Mouse (Mus musculus) G1E-ER4 (cell line): ENCODE results near the gene Gprin1. TPM values are rescaled to one million over a fixed set of nuclear protein-coding genes. Genes with fewer than 3 reads are reported as not detected.

Experiments used
- GATA1 ChIP-seq: IDR thresholded peaks from one replicate; pipeline ENCODE4 v1.8.0; 2012; ENCODE audit warnings: low read length, inconsistent platforms
- polyA plus RNA-seq: library from polyadenylated mRNA; stranded (reverse); fragments of >175 nt; gene quantifications from 2 replicates; pipeline ENCODE4 v1.2.3, GENCODE M21; 2012

Gprin1 gene
- polyA plus RNA-seq, 1 experiment: not detected

DNA sequence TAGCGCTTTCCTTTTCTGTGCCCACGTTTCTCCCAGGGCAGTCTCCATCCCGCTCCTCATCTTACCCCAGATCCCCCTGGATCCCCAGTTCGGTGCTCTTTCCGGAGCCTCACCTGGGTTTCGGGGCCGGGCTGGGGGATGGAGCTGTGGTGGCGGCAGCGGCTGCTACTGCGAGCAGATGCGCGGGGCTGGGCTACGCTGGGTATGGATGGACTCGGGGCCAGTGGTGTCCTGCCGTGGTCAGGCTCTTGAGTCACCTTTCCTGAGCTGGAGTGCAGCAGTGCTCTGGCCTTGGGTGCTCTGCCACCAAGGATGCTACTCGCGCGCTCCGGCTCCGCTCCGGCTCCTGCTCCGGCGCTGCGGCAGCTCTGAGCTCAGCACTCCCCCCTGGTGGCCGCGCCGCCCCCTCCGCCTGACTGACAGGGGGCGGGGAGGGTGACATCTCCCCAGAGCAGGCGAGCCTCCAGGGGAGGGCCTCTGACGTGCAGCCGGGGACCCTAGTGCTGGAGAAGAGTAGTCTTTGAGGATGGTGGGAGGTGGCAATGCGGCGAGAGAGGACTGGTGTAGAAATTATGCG is 16.6 kb upstream of the Gprin1 start, which contains the start of gene Sncb:
Sncb (minus strand) TSS at position 404 of the 577 bp plus-strand sequence.
- TF ChIP-seq GATA1: no peak

DNA sequence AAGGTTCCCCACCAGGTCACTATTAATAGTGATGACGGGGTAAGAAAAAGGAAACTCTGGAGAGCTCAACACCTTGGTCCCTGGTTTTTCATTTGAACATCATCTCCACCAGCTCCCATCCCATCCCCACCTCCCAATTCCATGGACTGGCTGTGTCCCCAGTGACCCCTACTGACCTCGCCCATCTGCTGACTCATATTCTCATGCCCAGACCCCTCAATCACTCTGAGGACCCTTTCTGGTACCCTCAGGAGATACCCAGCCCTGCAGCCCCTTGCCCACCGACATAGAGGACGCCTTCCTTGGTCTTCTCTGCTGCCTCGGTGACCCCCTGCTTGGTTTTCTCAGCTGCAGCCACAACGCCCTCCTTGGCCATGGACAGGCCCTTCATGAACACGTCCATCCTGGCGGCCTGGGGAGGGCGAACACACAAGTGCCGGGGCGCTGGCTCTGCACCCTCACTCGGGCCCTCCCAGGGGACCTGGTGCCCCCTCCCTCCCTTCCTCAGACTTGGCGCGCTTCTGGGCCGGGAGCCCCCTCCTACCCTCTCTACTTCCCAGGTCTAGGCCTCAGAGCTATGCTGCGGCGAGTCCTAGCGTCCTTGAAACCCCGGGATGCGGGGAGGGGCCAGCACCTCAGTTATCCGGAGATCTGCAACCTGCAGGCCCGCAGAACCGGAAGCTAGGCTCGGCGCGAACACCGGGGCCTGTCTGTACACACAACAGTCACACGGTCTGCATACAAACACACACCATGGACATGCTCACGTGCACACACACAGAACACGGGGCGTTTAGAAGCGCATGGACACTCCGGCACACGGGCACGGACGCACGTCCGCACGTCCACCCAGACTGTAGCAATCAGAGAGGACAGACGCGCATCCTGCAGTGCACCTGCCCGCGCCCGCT is 15.9 kb upstream of the Gprin1 start:
- TF ChIP-seq GATA1: no peak

DNA sequence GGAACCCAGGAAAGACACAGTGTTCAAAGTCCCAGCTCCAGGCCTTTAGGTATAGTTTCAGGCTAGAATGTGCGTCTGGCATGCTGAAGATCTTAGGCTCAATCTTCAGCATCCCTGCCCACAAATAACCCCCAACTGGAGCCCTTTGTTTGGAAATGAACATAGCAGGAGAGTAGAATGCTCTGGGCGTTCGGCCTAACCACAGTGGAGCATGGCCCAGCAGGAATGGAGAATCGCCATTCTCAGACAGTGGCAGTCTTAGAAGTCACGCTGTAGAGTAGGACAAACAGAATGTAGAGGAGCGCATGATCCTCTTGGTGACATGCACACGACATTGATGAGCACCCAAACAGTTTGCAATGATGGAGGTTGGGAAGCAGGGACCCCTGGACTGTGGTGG is 11.2 kb upstream of the Gprin1 start:
- no peak for TF ChIP-seq GATA1

DNA sequence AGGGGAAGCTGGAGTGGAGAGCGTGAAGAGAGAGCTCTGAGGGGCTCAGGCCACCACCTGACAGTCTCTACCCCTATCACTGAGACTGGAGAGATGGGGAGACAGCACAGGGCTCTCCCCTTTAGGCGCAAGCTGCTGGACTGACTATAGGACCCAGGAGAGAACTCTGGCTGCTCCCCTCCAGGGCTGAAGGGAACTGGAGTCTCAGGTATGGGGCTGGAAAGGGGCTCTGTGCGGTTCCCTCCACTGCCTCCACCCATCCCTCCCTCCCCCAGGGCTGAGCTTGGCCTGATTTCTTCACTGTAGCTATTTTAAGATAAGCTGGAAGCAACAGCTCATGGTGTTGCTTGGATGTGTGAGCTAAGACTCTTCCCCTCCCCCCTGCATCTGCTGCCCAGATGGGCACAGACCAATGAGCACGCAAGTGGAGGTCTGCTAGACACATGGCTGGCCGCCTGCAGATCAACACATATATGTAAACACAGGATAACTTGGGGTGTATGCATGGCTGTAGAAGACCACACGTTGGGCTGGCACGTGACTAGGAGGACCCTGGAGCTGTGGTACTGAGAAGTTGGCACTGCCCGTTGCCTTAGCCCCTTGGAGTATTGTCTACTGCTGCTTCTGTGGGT is 10.6 kb upstream of the Gprin1 start:
- no peak for TF ChIP-seq GATA1

DNA sequence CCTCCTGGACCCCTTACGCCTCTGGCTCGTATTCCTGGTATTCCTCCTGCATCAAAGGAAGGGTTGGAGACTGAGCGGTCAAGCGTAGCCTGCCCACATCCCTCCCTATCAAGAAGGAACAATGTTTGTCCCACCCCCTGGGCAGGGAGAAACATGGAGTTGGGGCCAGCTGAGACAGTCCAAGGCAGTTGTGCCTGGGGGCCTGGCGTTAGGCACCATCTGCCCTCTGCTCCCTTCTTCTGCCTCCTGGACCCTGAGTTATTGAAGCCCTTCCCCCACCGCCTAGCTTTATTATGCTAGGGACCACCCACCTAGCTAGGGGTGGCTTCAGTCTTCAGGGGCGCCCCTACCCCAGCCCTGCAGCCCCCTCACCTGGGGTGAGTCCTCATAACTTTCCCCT is 9.8 kb upstream of the Gprin1 start:
- no peak for TF ChIP-seq GATA1

DNA sequence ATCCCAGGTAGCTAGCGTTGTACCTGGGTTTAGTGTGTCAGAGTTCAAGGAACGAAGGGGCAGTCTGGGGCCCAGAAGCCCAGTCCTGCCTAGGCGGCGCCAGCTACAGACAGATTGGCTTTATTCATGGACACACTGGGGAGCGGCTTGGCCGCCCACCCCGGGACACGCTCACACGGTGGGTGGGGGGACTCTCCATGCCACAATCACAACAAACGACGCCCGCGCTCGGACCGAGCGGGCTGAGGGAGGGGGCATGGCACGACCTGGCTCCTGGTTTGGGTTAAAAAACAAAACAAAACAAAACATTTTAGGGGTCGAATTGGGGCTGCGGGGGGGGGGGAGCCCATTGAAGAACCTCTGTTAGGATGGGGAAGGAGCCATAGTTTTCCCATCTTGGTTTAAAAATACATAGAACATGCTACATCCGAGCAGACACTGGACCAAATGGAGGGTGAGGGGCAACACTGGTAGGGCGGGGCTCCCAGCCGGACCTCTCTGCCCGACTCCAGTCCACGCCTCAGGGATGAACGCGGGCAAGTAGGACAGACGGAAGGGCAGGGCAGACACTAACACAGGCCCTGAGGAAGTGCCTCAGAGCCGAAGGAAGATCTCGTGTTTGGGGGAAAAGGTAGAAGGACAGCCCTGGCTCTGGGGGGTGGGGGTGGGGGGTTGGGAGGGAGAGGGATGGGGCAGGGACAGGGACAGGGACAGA is 9.2 kb upstream of the Gprin1 start:
- no peak for TF ChIP-seq GATA1

DNA sequence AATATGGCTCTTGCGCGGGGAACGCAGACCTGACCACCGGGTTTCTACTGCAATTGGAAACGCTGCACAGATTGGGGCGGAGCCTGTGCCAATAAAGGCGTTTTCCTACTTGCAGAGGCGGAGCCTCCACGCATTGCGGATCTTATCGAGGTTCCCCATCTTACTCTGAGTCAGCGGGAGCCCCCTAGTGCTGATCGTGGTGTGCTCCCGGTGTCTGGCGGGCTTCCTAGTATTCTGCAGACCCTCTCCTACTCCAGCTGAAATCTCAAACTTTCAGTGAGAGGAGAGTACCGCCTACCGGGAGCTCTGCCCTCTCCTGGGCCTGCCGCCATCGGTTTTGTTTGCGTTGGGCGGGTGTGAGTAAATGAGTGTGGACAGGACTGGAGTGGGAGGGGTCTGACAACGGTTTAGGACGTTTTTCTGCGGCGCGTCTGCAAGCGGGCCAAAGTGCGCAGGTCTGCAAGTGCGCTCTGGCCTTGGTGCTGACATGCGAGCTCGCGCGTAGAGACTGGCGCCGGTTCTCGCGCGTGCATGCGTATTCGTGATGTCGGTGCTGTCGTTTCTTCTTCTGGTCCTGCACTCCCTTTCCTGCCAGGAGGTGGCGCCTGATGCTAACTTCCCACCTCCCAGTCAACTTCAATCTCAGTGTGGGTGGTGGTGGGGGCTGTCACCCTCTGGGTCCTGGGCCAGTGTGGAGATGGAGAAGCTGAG is 8.5 kb upstream of the Gprin1 start:
- TF ChIP-seq GATA1: no peak

DNA sequence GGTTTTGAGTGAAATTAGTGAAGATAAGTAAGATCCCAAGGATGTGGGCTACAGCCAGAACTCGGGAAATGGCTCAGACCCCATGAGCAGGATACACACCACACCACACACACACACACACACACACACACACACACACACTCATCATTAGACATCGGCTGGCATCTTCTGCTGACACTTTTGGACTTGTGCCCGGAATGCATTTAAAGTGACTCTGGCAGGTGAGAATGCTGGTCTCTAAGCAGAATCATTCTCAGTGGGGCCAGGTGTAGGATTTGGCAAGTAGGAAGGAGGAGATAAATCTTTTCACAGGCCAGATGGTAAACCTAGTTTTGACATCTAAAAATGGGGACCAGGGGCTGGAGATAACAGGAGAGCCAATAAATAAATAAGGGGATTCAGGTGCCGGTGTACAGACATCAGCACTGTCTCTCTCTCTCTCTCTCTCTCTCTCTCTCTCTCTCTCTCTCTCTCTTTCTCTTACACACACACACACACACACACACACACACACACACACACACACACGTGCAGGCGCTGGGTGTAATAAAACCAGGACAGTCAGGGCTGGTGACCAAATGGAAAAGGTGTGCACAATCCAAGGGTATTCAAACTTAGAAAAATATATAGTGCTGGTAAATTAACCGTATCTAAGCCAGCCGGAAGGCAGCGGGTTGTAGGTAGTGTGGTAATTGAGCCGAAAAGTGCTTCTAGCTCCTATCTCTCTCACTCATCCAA is 7.6 kb upstream of the Gprin1 start:
- TF ChIP-seq GATA1: no peak

DNA sequence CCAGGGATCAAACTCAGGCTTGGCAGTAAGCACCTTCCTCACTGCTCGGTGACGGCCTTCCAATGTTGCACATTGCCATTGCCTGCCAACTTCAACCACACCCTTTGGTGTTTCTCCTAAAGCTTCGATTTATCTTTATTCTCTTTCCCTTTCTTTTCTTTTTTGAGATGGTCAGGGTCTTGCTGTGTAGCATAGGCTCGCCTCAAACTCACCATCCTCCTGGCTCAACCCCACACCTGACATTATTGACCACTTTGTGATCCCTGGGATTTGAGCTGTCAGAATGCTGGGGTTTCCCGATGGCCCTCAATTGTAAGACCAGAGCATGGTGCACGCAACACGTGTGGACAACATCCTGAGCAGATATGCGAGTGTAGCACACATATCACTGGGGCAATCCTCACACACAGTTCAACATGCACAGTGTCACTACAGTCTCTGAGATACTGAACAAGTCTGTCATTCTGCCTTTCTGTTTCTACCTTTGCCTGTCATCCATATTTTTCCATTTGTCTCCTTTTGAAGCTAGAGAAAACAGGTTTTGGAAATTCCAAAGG is 6.6 kb upstream of the Gprin1 start:
- no peak for TF ChIP-seq GATA1

DNA sequence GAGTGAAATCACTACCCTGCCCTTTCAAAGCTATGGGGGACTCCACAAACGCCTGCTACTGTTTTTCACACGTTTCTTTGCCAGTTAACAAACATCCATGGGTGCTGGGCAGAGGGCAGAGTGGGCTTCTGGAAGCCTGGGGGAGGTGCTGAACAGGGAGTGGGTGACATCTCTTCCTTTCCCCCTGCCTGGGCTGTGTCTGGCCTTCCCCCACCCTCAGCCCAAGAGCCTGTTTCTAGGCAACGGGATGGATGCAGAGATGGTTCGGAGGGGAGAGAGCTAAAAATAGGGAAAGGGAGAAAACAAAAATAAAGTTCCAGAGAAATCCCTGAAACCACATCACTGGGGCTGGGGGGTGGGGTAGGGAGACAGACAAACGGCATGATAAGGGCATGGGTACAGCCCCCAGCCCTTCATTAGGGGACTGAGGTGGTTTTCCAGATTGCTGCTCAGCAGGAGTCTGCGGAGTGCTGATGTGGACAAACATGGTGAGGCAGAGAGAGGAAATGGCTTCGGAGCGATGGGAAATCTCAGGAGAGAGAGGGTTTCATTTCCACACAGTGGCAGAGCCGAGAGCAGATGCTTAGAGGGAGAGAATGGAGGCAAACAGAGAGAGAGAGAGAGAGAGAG is 5.6 kb upstream of the Gprin1 start:
- TF ChIP-seq GATA1: no peak

DNA sequence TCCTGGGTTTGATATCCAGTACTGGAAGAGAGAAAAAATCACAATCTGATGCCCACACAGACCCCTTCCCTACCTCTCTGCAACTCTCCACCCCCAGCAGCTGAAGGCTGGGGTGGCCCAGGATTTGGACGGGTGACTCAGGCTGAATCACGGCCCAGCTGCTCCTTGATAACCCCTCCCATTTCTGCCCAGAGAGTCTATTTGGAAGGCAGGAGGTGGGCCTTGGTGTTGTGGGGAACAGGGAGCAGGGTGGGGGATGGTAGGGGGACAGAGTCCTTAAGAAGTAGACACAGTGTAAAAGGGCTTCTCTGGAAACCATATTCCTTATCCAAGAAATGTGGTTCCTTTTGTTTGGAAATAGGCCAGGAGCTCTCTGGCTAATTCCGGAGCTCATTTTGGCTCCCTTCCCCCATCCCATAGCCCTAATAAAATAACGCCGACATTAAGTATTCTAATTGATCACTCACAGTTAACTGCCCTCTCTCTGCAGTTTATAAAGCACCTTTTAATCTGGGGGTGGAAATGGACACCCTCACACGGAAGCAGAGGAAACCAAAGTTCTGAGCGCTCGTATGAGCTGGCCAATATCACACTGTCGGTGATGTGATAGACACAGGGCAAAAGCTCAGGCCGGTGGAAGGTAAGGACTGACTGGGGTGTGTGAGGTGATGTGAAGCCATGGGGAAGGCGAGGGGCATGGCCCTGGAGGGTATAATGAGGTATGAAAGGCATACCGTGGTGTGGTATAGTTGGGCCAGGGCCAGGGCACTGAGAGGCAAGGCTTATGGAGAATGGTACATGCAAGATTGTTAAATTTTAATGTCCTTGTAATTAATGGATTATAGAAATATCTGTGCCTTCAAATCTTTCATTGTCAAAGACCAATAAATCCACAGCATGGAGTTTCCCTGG is 4.8 kb upstream of the Gprin1 start:
- TF ChIP-seq GATA1: no peak

DNA sequence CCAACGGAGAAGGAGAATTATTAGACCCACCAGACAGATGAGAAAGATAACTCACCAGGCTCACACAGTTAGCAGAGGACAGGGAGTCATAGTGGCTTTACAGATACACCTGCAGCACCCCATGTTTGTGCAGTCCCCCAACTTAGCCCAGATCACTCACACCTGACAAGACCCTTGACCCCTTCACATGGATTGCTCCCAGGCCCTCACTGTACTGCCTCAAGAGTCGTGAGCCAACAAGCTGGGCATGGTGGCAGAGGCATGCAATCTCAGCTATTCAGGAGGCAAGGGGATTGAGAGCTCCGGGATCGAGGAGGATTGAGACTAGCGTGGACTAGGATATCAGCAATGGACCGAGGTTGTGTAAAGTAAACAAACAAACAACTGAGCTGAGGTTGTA is 4.1 kb upstream of the Gprin1 start:
- TF ChIP-seq GATA1: no peak

DNA sequence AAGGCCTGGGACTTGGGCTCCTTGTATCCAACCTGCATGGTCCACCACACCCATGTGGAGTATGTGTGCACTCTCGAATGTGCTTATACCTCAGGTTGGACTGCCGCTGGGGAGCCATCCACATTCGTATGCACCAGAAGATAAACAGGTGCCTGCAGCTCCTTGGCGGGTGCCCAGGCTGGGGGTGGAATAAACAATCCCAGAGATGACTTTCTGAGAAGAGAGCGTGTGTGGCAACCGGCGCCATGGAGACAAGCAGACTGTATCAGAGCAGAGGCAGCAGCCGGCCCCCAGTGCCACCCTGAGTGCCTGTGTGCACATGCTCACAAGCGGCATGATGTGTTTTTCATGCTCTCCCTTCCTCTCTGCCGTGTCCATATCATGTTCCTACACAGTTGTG is 3.0 kb upstream of the Gprin1 start:
- no peak for TF ChIP-seq GATA1

DNA sequence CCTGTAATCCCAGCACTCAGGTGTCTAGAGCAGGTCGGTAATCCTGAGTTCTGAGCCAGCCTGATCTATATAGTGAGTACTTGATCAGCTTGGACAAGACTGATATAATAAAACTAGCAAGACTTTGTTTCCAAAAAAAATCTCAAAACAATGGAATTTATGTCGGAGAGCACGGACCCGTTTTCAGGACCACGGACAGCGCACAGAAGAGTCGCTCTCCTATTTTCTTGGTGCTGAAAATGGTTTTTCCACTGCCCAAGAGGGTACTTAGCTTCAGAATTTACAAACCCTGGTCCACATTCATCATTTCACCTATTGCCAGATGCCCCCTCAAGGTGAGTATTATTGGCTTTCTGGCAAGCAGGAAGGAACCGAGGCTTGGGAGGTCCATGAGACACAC is 1.0 kb upstream of the Gprin1 start:
- no peak for TF ChIP-seq GATA1
